Mouse (Mus musculus) CH12.LX (cell line): ENCODE measurements at regions not wholly inside any gene's neighbourhood (a gene's known extent, or its start where the extent isn't known, plus 50 kb on each side); places are given as distances from the start of the nearest gene placed in this dataset.

Experiments used
- CTCF ChIP-seq, 2 experiments: IDR thresholded peaks in 1 of 2; conservative IDR thresholded peaks in 1 of 2; 2 replicates each; pipeline ENCODE4 v1.5.1; 2011 to 2012; ENCODE audit warnings: low read depth in 2 of 2, low read length in 2 of 2, improper control_type of control experiment in 1 of 2, inconsistent platforms in 1 of 2, mild to moderate bottlenecking in 1 of 2, moderate library complexity in 1 of 2
- ELF1 ChIP-seq: IDR thresholded peaks from 2 replicates; pipeline ENCODE4 v1.6.1; 2014; ENCODE audit warnings: low read depth, mild to moderate bottlenecking, inconsistent platforms, low read length, improper control_type of control experiment
- ETS1 ChIP-seq: conservative IDR thresholded peaks from 2 replicates; pipeline ENCODE4 v1.6.1; 2012; ENCODE audit warnings: low read depth, mild to moderate bottlenecking, inconsistent platforms, low read length, improper control_type of control experiment, moderate library complexity
- GABPA ChIP-seq: IDR thresholded peaks from 2 replicates; pipeline ENCODE4 v1.6.1; 2012; ENCODE audit warnings: low read depth, low read length, improper control_type of control experiment, inconsistent platforms; ENCODE audit not compliant: insufficient replicate concordance
- POLR2A ChIP-seq: IDR thresholded peaks from 2 replicates; pipeline ENCODE4 v1.6.1; 2011; ENCODE audit warnings: low read depth, mild to moderate bottlenecking, improper control_type of control experiment, low read length
- USF1 ChIP-seq: IDR thresholded peaks from 2 replicates; pipeline ENCODE4 v1.6.1; 2014; ENCODE audit warnings: low read depth, mild to moderate bottlenecking, inconsistent platforms, low read length, improper control_type of control experiment

DNA sequence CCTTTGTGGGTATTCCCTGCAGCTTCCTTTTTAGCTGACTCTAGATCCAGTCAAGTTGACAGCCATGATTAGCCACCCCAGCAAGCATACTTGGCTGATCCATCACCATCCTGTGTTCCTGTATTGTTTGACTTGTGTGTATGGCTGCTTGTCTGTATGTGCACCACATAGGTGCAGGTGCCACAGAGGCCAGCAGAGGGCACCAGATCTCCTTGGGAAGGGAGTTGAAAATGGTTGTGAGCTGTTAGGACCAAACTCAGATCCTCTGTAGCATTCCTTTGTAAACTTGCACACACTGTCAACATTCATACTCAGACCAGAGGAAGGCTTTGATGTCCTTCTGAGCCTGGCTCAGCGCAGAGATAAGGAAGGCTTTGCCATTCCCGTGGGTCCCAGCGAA, 169.0 kb upstream of the Sfswap start:
- no peak for TF ChIP-seq POLR2A
- TF ChIP-seq USF1, result no peak
- no peak for TF ChIP-seq ETS1
- TF ChIP-seq CTCF (conservative IDR thresholded peaks at IDR 0.05 in 1 of 2, IDR thresholded peaks at IDR 0.05 in 1 of 2; ENCODE audit: low read depth in 2 of 2, low read length in 2 of 2), result 0 out of 4 replicates have a peak, but pooled peaks of 1 of the 2 experiments have one; percentile 6
- TF ChIP-seq ELF1, result no peak
- TF ChIP-seq GABPA, result no peak
